Mouse (Mus musculus): ENCODE data around the gene Mdh2. TPM values are rescaled to one million over a fixed set of nuclear protein-coding genes. Genes with fewer than 3 reads are reported as not detected.
A peak's percentile ranks its signal among the peaks of the same experiment; 100 is the strongest.

Mdh2 gene
- polyA plus RNA-seq, 1 experiment from 2014 or later: 525 TPM

GRCm38 (mm10) chr5:135834769-135835491 lies 56.6 kb downstream of the Mdh2 start:
- peak; percentile 40 for DNase-seq (ENCODE audit: low spot score)

GRCm38 (mm10) chr5:135835492-135835858 lies 57.2 kb downstream of the Mdh2 start:
- no peak for DNase-seq (ENCODE audit: low spot score)

- DNase-seq (ENCODE audit: low spot score): no peak
Measured at GRCm38 (mm10) chr5:135835981-135836380, 57.7 kb downstream of the Mdh2 start.

Small RNA genes within 50 kb of the gene (microRNA-seq; reads per million reads assigned to microRNA genes)
- gene Gm23268 (ENCODE audit: borderline number of aligned reads): not detected
- gene Mir7034 (ENCODE audit: borderline number of aligned reads): not detected

Other genes starting within 250 kb of the Mdh2 start
- gene Hip1, start 233.4 kb upstream of the Mdh2 start, polyA plus RNA-seq (2015; fragmentation: Nextera tagmentation; extraction: Ambion mirVana): 2.4 and 2.7 TPM in 2 replicates
- gene Ccl26, start 214.9 kb upstream of the Mdh2 start, polyA plus RNA-seq (2015; fragmentation: Nextera tagmentation; extraction: Ambion mirVana): not detected in 2 replicates
- gene Ccl24, start 205.4 kb upstream of the Mdh2 start, polyA plus RNA-seq (2015; fragmentation: Nextera tagmentation; extraction: Ambion mirVana): 32.0 and 35.5 TPM in 2 replicates
- gene Rhbdd2, start 145.9 kb upstream of the Mdh2 start, polyA plus RNA-seq (2015; fragmentation: Nextera tagmentation; extraction: Ambion mirVana): 25.5 and 27.3 TPM in 2 replicates
- gene Por, start 108.4 kb upstream of the Mdh2 start, polyA plus RNA-seq (2015; fragmentation: Nextera tagmentation; extraction: Ambion mirVana): 44.4 and 45.8 TPM in 2 replicates
- 37.3 and 40.4 TPM in 2 replicates for gene Tmem120a, start 34.0 kb upstream of the Mdh2 start, polyA plus RNA-seq (2015; fragmentation: Nextera tagmentation; extraction: Ambion mirVana)
- 0.83 and 0.96 TPM in 2 replicates for gene Styxl1, start 95 bp upstream of the Mdh2 start, polyA plus RNA-seq (2015; fragmentation: Nextera tagmentation; extraction: Ambion mirVana)
- gene Srrm3, start 28.4 kb downstream of the Mdh2 start, polyA plus RNA-seq (2015; fragmentation: Nextera tagmentation; extraction: Ambion mirVana): 0.09 TPM in 1 of 2 replicates, not detected in the other
- 23.7 and 29.1 TPM in 2 replicates for gene Hspb1, start 109.4 kb downstream of the Mdh2 start, polyA plus RNA-seq (2015; fragmentation: Nextera tagmentation; extraction: Ambion mirVana)
- 69.4 and 69.8 TPM in 2 replicates for gene Ywhag, start 156.1 kb downstream of the Mdh2 start, polyA plus RNA-seq (2015; fragmentation: Nextera tagmentation; extraction: Ambion mirVana)
- gene Ssc4d, start 196.1 kb downstream of the Mdh2 start, polyA plus RNA-seq (2015; fragmentation: Nextera tagmentation; extraction: Ambion mirVana): 1.6 and 2.7 TPM in 2 replicates
- gene Zp3, start 201.6 kb downstream of the Mdh2 start, polyA plus RNA-seq (2015; fragmentation: Nextera tagmentation; extraction: Ambion mirVana): 0.53 and 0.64 TPM in 2 replicates
- gene Dtx2, start 216.3 kb downstream of the Mdh2 start, polyA plus RNA-seq (2015; fragmentation: Nextera tagmentation; extraction: Ambion mirVana): 43.9 and 46.0 TPM in 2 replicates